Mouse (Mus musculus) lung, adult 2 months (tissue): ENCODE measurements around the gene Wtip.

Experiments
- CTCF ChIP-seq: fragments of 200-500 bp; IDR thresholded peaks from 2 replicates; pipeline ENCODE4 v1.5.1; 2011; ENCODE audit warnings: mild to moderate bottlenecking, low read length, control low read depth; ENCODE audit not compliant: insufficient read depth
- POLR2A ChIP-seq: fragments of 200-500 bp; IDR thresholded peaks from 2 replicates; pipeline ENCODE4 v1.6.1; 2011; ENCODE audit warnings: low read depth, mild to moderate bottlenecking, control low read depth, low read length, borderline replicate concordance; ENCODE audit errors: extremely low read depth

DNA sequence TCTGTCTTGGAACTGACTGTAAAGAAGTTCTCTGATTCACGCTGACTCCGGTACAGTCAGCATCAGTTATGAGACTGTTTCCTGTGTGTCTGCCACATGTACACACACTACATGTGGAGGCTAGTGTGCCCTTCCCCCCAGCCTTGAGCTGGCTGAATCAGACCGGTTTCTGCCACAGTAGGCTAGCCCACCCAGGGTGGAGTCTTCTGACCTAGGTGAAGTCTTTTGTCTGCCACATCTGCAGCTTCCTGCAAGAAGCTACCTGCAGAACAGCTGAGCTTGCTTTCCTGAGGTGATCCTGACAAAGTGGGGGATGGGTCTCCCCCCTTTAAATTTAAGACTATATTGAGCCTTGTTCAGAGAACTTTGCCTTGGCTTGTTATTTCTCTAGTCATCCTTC is 36.4 kb upstream of the Wtip start, which contains the start of gene Uba2:
- TF ChIP-seq CTCF (no peak), POLR2A (no peak)
